Mouse (Mus musculus) forebrain, embryonic 11.5 days (tissue): ENCODE results near the gene Inpp4a. TPM values are rescaled to one million over a fixed set of nuclear protein-coding genes. Genes with fewer than 3 reads are reported as not detected.

Experiments
- ATAC-seq: fragments of 200-750 bp; cut with Nextera tagmentation; replicated peaks from 2 replicates; pipeline ENCODE4 v1.8.0; 2017; ENCODE audit warnings: moderate TSS enrichment; ENCODE audit not compliant: low FRiP score
- DNase-seq: peaks from one replicate; pipeline ENCODE4 v3.0.0-alpha.2; 2017; ENCODE audit warnings: low spot score
- H3K27ac ChIP-seq: fragments of 300-500 bp; sonication (generic); 2 replicates; pipeline ENCODE4 v1.5.1; 2014; ENCODE audit warnings: low read depth, low read length
- H3K27me3 ChIP-seq: fragments of 300-500 bp; sonication (generic); 2 replicates; pipeline ENCODE4 v1.6.1; 2014; ENCODE audit warnings: mild to moderate bottlenecking, low read length, mixed read lengths; ENCODE audit not compliant: control insufficient read depth, insufficient read depth
- H3K36me3 ChIP-seq: fragments of 300-500 bp; sonication (generic); 2 replicates; pipeline ENCODE4 v1.6.1; 2014; ENCODE audit warnings: mild to moderate bottlenecking, low read length, moderate library complexity, mixed read lengths; ENCODE audit not compliant: control insufficient read depth, insufficient read depth
- H3K4me1 ChIP-seq: fragments of 300-500 bp; sonication (generic); replicated peaks from 2 replicates; pipeline ENCODE4 v1.6.1; 2014; ENCODE audit warnings: low read length, mixed read lengths; ENCODE audit not compliant: control insufficient read depth, insufficient read depth
- H3K4me2 ChIP-seq: fragments of 300-500 bp; sonication (generic); 2 replicates; pipeline ENCODE4 v1.6.1; 2014; ENCODE audit warnings: low read depth, mild to moderate bottlenecking, low read length, moderate library complexity, mixed read lengths; ENCODE audit not compliant: severe bottlenecking
- H3K4me3 ChIP-seq: fragments of 300-500 bp; sonication (generic); 2 replicates; pipeline ENCODE4 v1.5.1; 2014; ENCODE audit warnings: low read depth, low read length
- H3K9ac ChIP-seq: fragments of 300-500 bp; sonication (generic); 2 replicates; pipeline ENCODE4 v1.6.1; 2014; ENCODE audit warnings: low read length
- H3K9me3 ChIP-seq: fragments of 300-500 bp; sonication (generic); 2 replicates; pipeline ENCODE4 v1.6.1; 2016; ENCODE audit warnings: low read length, mixed read lengths; ENCODE audit not compliant: control insufficient read depth
- WGBS: fragments of 180-500 bp; shearing (Covaris S2); extraction: QIAGEN DNeasy Blood & Tissue Kit; methylation state at CpG from one replicate; pipeline ENCODE4 v1.1.7; 2014; 5-methylcytosine and 5-hydroxymethylcytosine counted together
- polyA plus RNA-seq: library from polyadenylated mRNA; unstranded; fragments of >200 nt; fragmentation: Nextera tagmentation; extraction: Ambion mirVana; gene quantifications from 2 replicates; pipeline ENCODE4 v1.2.1, GENCODE M21; 2014

The Inpp4a gene
- polyA plus RNA-seq, 1 experiment from 2014 or later, result 16.9 TPM

- Histone ChIP-seq H3K4me3 (no peak overlapping the region), H3K36me3 (no peaks in the 10 kb centered on the region), H3K9ac (no peak overlapping the region), H3K9me3 (no peaks in the 10 kb centered on the region), H3K4me1 (0 out of 2 replicates have a peak, but pooled peaks cover 1% of the 10 kb centered on the region), H3K4me2 (no peak overlapping the region), H3K27ac (no peak overlapping the region), H3K27me3 (no peaks in the 10 kb centered on the region)
- no peak for ATAC-seq
- 38% methylated on average over 1 of the region's 1 CpGs for WGBS
- no peak for DNase-seq
Measured at GRCm38 (mm10) chr1:37296414-37296813, 3.3 kb upstream of the Inpp4a start.

GRCm38 (mm10) chr1:37298904-37299303 is 761 bp upstream of the Inpp4a start:
- no peak overlapping the region for H3K27ac ChIP-seq
- WGBS, result 83% methylated on average over 2 of the region's 2 CpGs
- ATAC-seq, result no peak

GRCm38 (mm10) chr1:37300650-37301049 is 985 bp downstream of the Inpp4a start:
- WGBS, result 78% methylated on average over 5 of the region's 5 CpGs
- Histone ChIP-seq H3K9ac (no peak overlapping the region; the same call in 1 of the 2 replicates), H3K9me3 (no peaks in the 10 kb centered on the region), H3K27me3 (no peaks in the 10 kb centered on the region), H3K4me2 (peak overlapping the region; percentile 77; the same call in 1 of the 2 replicates), H3K36me3 (no peaks in the 10 kb centered on the region), H3K4me1 (0 out of 2 replicates have a peak, but pooled peaks cover 1% of the 10 kb centered on the region), H3K27ac (no peak overlapping the region), H3K4me3 (peak overlapping the region; percentile 88)
- no peak for DNase-seq
- no peak for ATAC-seq

More at GRCm38 (mm10) chr1:37298904-37299303, 761 bp upstream of the Inpp4a start:
- Histone ChIP-seq H3K36me3 (no peaks in the 10 kb centered on the region), H3K4me3 (no peak overlapping the region), H3K4me2 (no peak overlapping the region), H3K9ac (no peak overlapping the region), H3K27me3 (no peaks in the 10 kb centered on the region), H3K9me3 (no peaks in the 10 kb centered on the region), H3K4me1 (0 out of 2 replicates have a peak, but pooled peaks cover 1% of the 10 kb centered on the region)
- DNase-seq, result no peak

GRCm38 (mm10) chr1:37302801-37303200 is 3.1 kb downstream of the Inpp4a start:
- WGBS, result 83% methylated on average over 3 of the region's 3 CpGs
- Histone ChIP-seq H3K4me1 (0 out of 2 replicates have a peak, but pooled peaks cover 1% of the 10 kb centered on the region), H3K27me3 (no peaks in the 10 kb centered on the region), H3K4me2 (no peak overlapping the region), H3K36me3 (no peaks in the 10 kb centered on the region), H3K27ac (no peak overlapping the region), H3K9me3 (no peaks in the 10 kb centered on the region), H3K4me3 (no peak overlapping the region), H3K9ac (no peak overlapping the region)
- DNase-seq, result no peak
- ATAC-seq, result no peak

GRCm38 (mm10) chr1:37305691-37306287 is 6.1 kb downstream of the Inpp4a start:
- Histone ChIP-seq H3K4me3 (no peak overlapping the region), H3K9ac (no peak overlapping the region), H3K27ac (no peak overlapping the region), H3K4me1 (no peaks in the 10 kb centered on the region), H3K36me3 (no peaks in the 10 kb centered on the region), H3K9me3 (no peaks in the 10 kb centered on the region), H3K27me3 (no peaks in the 10 kb centered on the region), H3K4me2 (no peak overlapping the region)
- 80% methylated on average over 9 of the region's 9 CpGs for WGBS
- DNase-seq (no peak), ATAC-seq (no peak)

GRCm38 (mm10) chr1:37307586-37307985 is 7.9 kb downstream of the Inpp4a start:
- H3K4me1 ChIP-seq, result no peaks in the 10 kb centered on the region
- H3K9me3 ChIP-seq, result no peaks in the 10 kb centered on the region
- no peak overlapping the region for H3K9ac ChIP-seq
- no peak overlapping the region for H3K27ac ChIP-seq
- H3K36me3 ChIP-seq, result no peaks in the 10 kb centered on the region
- H3K4me2 ChIP-seq, result no peak overlapping the region
- no peak overlapping the region for H3K4me3 ChIP-seq
- H3K27me3 ChIP-seq, result no peaks in the 10 kb centered on the region
- 90% methylated on average over 2 of the region's 2 CpGs for WGBS
- DNase-seq, result no peak
- ATAC-seq, result no peak

- no peaks in the 10 kb centered on the region for H3K27me3 ChIP-seq
- 89% methylated on average over 8 of the region's 8 CpGs for WGBS
- no peak overlapping the region for H3K4me3 ChIP-seq
- no peak for ATAC-seq
- no peaks in the 10 kb centered on the region for H3K36me3 ChIP-seq
- H3K4me2 ChIP-seq, result no peak overlapping the region
- no peak overlapping the region for H3K9ac ChIP-seq
- no peak for DNase-seq
- no peaks in the 10 kb centered on the region for H3K9me3 ChIP-seq
- no peaks in the 10 kb centered on the region for H3K4me1 ChIP-seq
- no peak overlapping the region for H3K27ac ChIP-seq
Measured at GRCm38 (mm10) chr1:37308021-37308742, 8.5 kb downstream of the Inpp4a start.

GRCm38 (mm10) chr1:37308743-37309100 is 9.1 kb downstream of the Inpp4a start:
- DNase-seq (no peak), ATAC-seq (no peak)
- H3K27me3 ChIP-seq, result no peaks in the 10 kb centered on the region
- WGBS, result 90% methylated on average over 3 of the region's 3 CpGs
- no peak overlapping the region for H3K4me3 ChIP-seq
- H3K4me1 ChIP-seq, result no peaks in the 10 kb centered on the region
- no peaks in the 10 kb centered on the region for H3K9me3 ChIP-seq
- no peak overlapping the region for H3K9ac ChIP-seq
- no peak overlapping the region for H3K27ac ChIP-seq
- H3K4me2 ChIP-seq, result no peak overlapping the region
- H3K36me3 ChIP-seq, result no peaks in the 10 kb centered on the region
